ENCODE assay signal across 9 mouse cellular contexts in genomic region chr8:35765499-35766193, GRCm38 (mm10). TPM values are rescaled to one million over a fixed set of nuclear protein-coding genes. Genes with fewer than 3 reads are reported as not detected.
DNase-seq lines count a peak whose midpoint lies in the region; ATAC-seq and TF ChIP-seq lines count a peak whose summit lies in the region.
"Had no signal": no experiment of that assay in that cellular context is flagged by ENCODE, and none has a peak within 500 bp of the region (broad histone marks: within the 10 kb centered on the region; RNA-seq: fewer than 3 reads in every experiment).

Gm19410 (plus strand) TSS chr8:35765790.

- H3K4me3 ChIP-seq in gastrocnemius, adult 2 months = peak within 1 kb of the TSS; percentile 50
- H3K4me3 ChIP-seq in ES-Bruce4 (ENCODE audit: low read depth, low read length) = peak within 1 kb of the TSS; percentile 50
- peak within 1 kb of the TSS; percentile 45 for H3K4me3 ChIP-seq in embryonic facial prominence, embryonic 14.5 days (ENCODE audit: low read depth, low read length)
- H3K4me3 ChIP-seq in hindbrain, postnatal 0 days (ENCODE audit: low read length) = peak within 1 kb of the TSS; percentile 44
- peak within 1 kb of the TSS; percentile 47 for H3K4me3 ChIP-seq in limb, embryonic 13.5 days
- peak within 1 kb of the TSS; percentile 46 for H3K4me3 ChIP-seq in olfactory bulb, adult 2 months (ENCODE audit: insufficient read depth, low read depth, low read length)

- no peak for TF ChIP-seq EP300 in ES-Bruce4 (IDR thresholded peaks at IDR 0.05; ENCODE audit: insufficient read depth, low read depth, low read length)

- no peak within 1 kb of the TSS for H3K27ac ChIP-seq in gastrocnemius, adult 2 months
- no peak within 1 kb of the TSS for H3K27ac ChIP-seq in ES-Bruce4 (ENCODE audit: insufficient read depth, low read length)
- H3K27ac ChIP-seq in embryonic facial prominence, embryonic 14.5 days (replicated peaks; ENCODE audit: low read depth, low read length) = no peak within 1 kb of the TSS
- H3K27ac ChIP-seq in hindbrain, postnatal 0 days = no peak within 1 kb of the TSS
- H3K27ac ChIP-seq in limb, embryonic 13.5 days = no peak within 1 kb of the TSS
- no peak within 1 kb of the TSS for H3K27ac ChIP-seq in olfactory bulb, adult 2 months (ENCODE audit: insufficient read depth, low read depth, low read length)

- H3K36me3 ChIP-seq in ES-Bruce4 (ENCODE audit: control insufficient read depth, insufficient read depth, low read length, poor library complexity, severe bottlenecking) = no peaks in the 10 kb centered on the region
- H3K36me3 ChIP-seq in embryonic facial prominence, embryonic 14.5 days (ENCODE audit: control insufficient read depth, insufficient read depth, low read length) = no peaks in the 10 kb centered on the region
- H3K36me3 ChIP-seq in hindbrain, postnatal 0 days (ENCODE audit: insufficient read depth, low read length) = no peaks in the 10 kb centered on the region
- no peaks in the 10 kb centered on the region for H3K36me3 ChIP-seq in limb, embryonic 13.5 days

- H3K9me3 ChIP-seq in ES-Bruce4 (replicated peaks; ENCODE audit: control insufficient read depth, insufficient read depth, low read length, poor library complexity, severe bottlenecking) = no peaks in the 10 kb centered on the region
- no peaks in the 10 kb centered on the region for H3K9me3 ChIP-seq in embryonic facial prominence, embryonic 14.5 days (ENCODE audit: control insufficient read depth, low read length)
- no peaks in the 10 kb centered on the region for H3K9me3 ChIP-seq in hindbrain, postnatal 0 days (ENCODE audit: low read length)
- no peaks in the 10 kb centered on the region for H3K9me3 ChIP-seq in limb, embryonic 13.5 days

- no peak for TF ChIP-seq CTCF in gastrocnemius, adult 2 months (IDR thresholded peaks at IDR 0.05)
- TF ChIP-seq CTCF in ES-Bruce4 (IDR thresholded peaks at IDR 0.05; ENCODE audit: low read depth, low read length) = no peak
- TF ChIP-seq CTCF in hindbrain, postnatal 0 days (IDR thresholded peaks at IDR 0.05; ENCODE audit: low read depth) = no peak
- TF ChIP-seq CTCF in olfactory bulb, adult 2 months (IDR thresholded peaks at IDR 0.05; ENCODE audit: insufficient read depth, low read depth, low read length) = no peak

- 1% methylated on average over 33 of the region's 35 CpGs for WGBS in embryonic facial prominence, embryonic 14.5 days
- WGBS in hindbrain, postnatal 0 days = under 1% methylated on average over 35 of the region's 35 CpGs
- 0% methylated on average over 35 of the region's 35 CpGs for WGBS in limb, embryonic 13.5 days
- WGBS in olfactory bulb, adult 2 months = 2% methylated on average over 35 of the region's 35 CpGs

- no peak for TF ChIP-seq POLR2A in ES-Bruce4 (IDR thresholded peaks at IDR 0.05; ENCODE audit: insufficient read depth, low read length)
- TF ChIP-seq POLR2A in olfactory bulb, adult 2 months (IDR thresholded peaks at IDR 0.05; ENCODE audit: insufficient read depth, low read depth, low read length) = no peak

- peak within 1 kb of the TSS; percentile 84 for H3K4me2 ChIP-seq in embryonic facial prominence, embryonic 14.5 days (ENCODE audit: low read depth, low read length)
- peak within 1 kb of the TSS; percentile 89 for H3K4me2 ChIP-seq in hindbrain, postnatal 0 days (ENCODE audit: low read depth, low read length)
- peak within 1 kb of the TSS; percentile 83 for H3K4me2 ChIP-seq in limb, embryonic 13.5 days (replicated peaks)

- no peaks in the 10 kb centered on the region for H3K4me1 ChIP-seq in ES-Bruce4 (ENCODE audit: control insufficient read depth, insufficient read depth, low read length)
- no peaks in the 10 kb centered on the region for H3K4me1 ChIP-seq in embryonic facial prominence, embryonic 14.5 days (ENCODE audit: control insufficient read depth, insufficient read depth, low read length)
- H3K4me1 ChIP-seq in hindbrain, postnatal 0 days (ENCODE audit: insufficient read depth, low read length) = peaks cover 7% of the 10 kb centered on the region; the same call in 1 of the 2 replicates
- peaks cover 10% of the 10 kb centered on the region for H3K4me1 ChIP-seq in limb, embryonic 13.5 days
- peaks cover 7% of the 10 kb centered on the region; the same call in 1 of the 2 replicates for H3K4me1 ChIP-seq in olfactory bulb, adult 2 months (ENCODE audit: control insufficient read depth, insufficient read depth, low read length)

- intact Hi-C loops in gastrocnemius, adult 2 months (cut with DNase I) = no loop called here

- no peak within 1 kb of the TSS; the same call in 1 of the 2 replicates for H3K9ac ChIP-seq in ES-Bruce4 (ENCODE audit: low read depth, poor library complexity, severe bottlenecking)
- peak within 1 kb of the TSS; percentile 40; the same call in 1 of the 2 replicates for H3K9ac ChIP-seq in embryonic facial prominence, embryonic 14.5 days (ENCODE audit: low read depth, low read length)
- peak within 1 kb of the TSS; percentile 43 for H3K9ac ChIP-seq in hindbrain, postnatal 0 days (replicated peaks; ENCODE audit: low read length)
- H3K9ac ChIP-seq in limb, embryonic 13.5 days = peak within 1 kb of the TSS; percentile 62

- DNase-seq in gastrocnemius, adult 2 months = peak; percentile 16
- DNase-seq in gastrocnemius, adult 8-10 months (ENCODE audit: low spot score in 2 of 2) = no peak
- peak; percentile 22 for DNase-seq in embryonic facial prominence, embryonic 14.5 days (ENCODE audit: low spot score)
- peak; percentile 11 for DNase-seq in hindbrain, postnatal 0 days (ENCODE audit: low spot score)

- peaks cover 2% of the 10 kb centered on the region for H3K27me3 ChIP-seq in ES-Bruce4 (ENCODE audit: control insufficient read depth, insufficient read depth, low read length, poor library complexity, severe bottlenecking)
- peaks cover 28% of the 10 kb centered on the region for H3K27me3 ChIP-seq in embryonic facial prominence, embryonic 14.5 days (replicated peaks; ENCODE audit: control insufficient read depth, insufficient read depth, low read length)
- H3K27me3 ChIP-seq in hindbrain, postnatal 0 days (ENCODE audit: insufficient read depth, low read length) = no peaks in the 10 kb centered on the region
- peaks cover 52% of the 10 kb centered on the region for H3K27me3 ChIP-seq in limb, embryonic 13.5 days
- H3K27me3 ChIP-seq: CH12.LX had no signal

- ATAC-seq in embryonic facial prominence, embryonic 14.5 days (ENCODE audit: low read depth) = no peak; the same call in 1 of the 2 replicates
- ATAC-seq in hindbrain, postnatal 0 days = 0 out of 2 replicates have a peak, but pooled peaks have one; percentile 38
- ATAC-seq in limb, embryonic 13.5 days (ENCODE audit: low FRiP score, low read depth) = no peak
- ATAC-seq in activated CD4-positive, CD25-positive, alpha-beta regulatory T cell, adult 4 months = no peak

RNA-seq across cellular contexts. Expression of gene Gm19410, which starts in this region (rescaled TPM):
- total RNA-seq in gastrocnemius, adult 2 months (2021) = 1 to 10 TPM in 1 of 2 experiments, under 1 TPM in 1; 0.51 to 1.4 TPM
- 1 to 10 TPM in 1 of 4 experiments, under 1 TPM in 3; 0.44 to 1.0 (median 0.66) TPM for total RNA-seq in gastrocnemius, adult 8-10 months (2022)
- polyA plus RNA-seq in ES-Bruce4 (2011; ENCODE audit: insufficient read depth, insufficient read length, low read depth, missing spikeins) = not detected in 2 replicates
- polyA plus RNA-seq in embryonic facial prominence, embryonic 14.5 days (2014; fragmentation: Nextera tagmentation; extraction: Ambion mirVana) = 0.07 and 0.15 TPM in 2 replicates
- 0.21 and 0.65 TPM in 2 replicates for total RNA-seq in hindbrain, postnatal 0 days (2014; rRNA removed)
- polyA plus RNA-seq in hindbrain, postnatal 0 days (2015; fragmentation: Nextera tagmentation; extraction: Ambion mirVana) = 0.18 and 0.25 TPM in 2 replicates
- 0.04 and 0.13 TPM in 2 replicates for polyA plus RNA-seq in limb, embryonic 13.5 days (2015; fragmentation: Nextera tagmentation; extraction: Ambion mirVana)
- polyA plus RNA-seq in olfactory bulb, adult 2 months (2012; ENCODE audit: insufficient read depth, insufficient read length, low replicate concordance, missing spikeins) = not detected in 2 replicates
- polyA plus RNA-seq in activated CD4-positive, CD25-positive, alpha-beta regulatory T cell, adult 4 months (2017; shearing (Covaris generic)) = not detected
- total RNA-seq: CH12.LX had no signal

Comparison
In these comparisons a context has a peak if more than half of its experiments do, and no peak if none do; other contexts are left out.
1. Peak in DNase-seq, H3K4me3 ChIP-seq, H3K9ac ChIP-seq and H3K4me2 ChIP-seq in embryonic facial prominence, embryonic 14.5 days; RNA of the gene not detected or under 1 TPM.
2. Peak in DNase-seq, ATAC-seq, H3K4me3 ChIP-seq, H3K9ac ChIP-seq and H3K4me2 ChIP-seq in hindbrain, postnatal 0 days; RNA of the gene not detected or under 1 TPM.